Mouse (Mus musculus): ENCODE data around the gene Selplg.
"Not testable (repeated sequence)": the region's sequence is repeated elsewhere in the genome, so short reads cannot be mapped to it uniquely, and the experiment has no call there.

The Selplg gene

DNA sequence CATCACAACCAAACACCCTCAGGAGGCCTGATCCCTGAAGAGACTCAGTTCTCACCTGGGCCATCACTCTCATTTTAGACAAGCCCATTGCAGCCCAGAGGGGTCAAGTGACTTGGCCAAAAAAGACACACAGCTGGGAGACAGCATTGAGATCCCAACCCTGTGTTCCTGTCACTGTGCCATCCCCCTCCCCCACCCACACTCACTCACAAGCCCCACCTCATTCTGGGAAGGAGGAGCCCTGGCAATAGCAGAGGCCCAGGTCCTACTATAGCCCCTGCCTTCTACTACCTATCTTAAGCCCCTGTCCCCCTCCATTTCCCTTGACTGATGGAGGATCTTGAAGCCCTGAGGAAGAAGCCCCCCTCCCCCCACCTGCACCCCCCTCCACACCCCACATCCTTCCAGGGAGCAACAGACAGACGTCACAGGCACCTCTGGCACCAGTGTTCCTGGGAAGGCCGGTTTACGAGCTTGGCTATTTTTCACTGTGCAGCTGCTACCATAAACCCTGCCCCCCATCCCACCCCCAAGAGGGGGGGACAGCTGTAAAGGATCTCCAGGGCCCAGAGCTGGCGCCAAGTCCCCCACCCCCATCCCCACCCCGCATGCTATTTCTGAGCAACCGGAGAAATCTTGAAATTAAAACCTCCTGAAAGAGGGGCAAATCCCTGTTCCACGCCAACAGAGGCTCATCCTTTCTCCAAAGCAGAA is 43.2 kb downstream of the Selplg start:
- DNase-seq, result no peak

DNA sequence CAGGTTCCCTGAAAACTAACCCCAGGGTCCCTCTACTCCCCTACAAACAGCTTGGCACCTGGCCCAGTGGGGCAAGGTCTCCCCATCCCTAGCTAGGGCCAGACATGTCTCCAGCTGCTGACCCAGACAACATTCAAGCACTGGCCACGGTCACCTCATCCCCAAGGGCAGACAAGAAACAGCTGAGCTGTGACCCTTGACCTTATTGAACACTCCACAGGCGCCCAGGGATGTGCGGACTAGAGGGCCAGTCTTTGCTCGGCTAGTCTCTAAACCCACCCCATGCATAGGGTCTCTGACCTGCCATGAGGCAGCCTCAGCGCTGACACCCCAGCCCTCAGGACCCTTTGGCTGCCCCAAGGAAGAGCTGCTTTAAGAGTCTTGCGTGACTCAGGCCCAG is 43.8 kb downstream of the Selplg start:
- DNase-seq, result no peak

GRCm38 (mm10) chr5:113786985-113787384 is 45.5 kb downstream of the Selplg start:
- peak in 1 of 2 experiments; percentile 49 for DNase-seq

DNA sequence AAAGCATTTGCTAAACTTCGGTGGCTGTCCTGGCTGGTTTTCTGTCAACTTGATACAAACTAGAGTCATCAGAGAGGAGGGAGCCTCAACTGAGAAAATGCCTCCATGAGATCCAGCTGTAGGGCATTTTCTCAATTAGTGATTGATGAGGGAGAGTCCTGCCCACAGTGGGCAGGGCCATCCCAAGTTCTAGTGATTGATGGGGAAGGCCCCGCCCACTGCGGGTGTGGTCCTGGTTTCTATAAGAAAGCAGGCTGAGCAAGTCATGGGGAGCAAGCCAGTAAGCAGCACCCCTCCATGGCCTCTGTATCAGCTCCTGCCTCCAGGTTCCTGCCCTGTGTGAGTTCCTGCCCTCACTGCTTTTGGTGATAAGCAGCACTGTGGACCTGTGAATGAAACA is 48.3 kb downstream of the Selplg start:
- not testable (repeated sequence) for DNase-seq

DNA sequence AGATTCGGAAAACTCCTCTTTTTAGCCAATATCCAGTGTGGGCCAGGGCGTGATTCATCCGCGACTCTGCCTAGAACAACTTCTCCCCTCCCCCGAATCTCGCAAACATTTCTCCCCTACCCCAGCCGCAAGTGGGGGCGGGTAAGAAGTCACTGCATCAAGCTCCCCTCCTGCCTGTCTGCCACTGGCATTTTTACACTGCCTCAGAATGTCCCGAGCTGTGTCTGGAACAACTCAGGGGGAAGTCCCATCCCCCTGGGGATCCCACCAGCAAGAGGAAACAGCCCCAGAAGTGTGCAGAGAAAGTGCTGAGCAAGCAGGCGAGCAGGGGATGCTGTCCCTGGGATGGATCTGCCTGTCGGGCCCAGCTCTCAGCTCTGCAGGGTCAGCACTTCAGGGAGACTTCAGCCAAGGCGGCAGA is 48.9 kb downstream of the Selplg start:
- DNase-seq, result no peak

GRCm38 (mm10) chr5:113782624-113783023 is 49.8 kb downstream of the Selplg start:
- no peak for DNase-seq

DNA sequence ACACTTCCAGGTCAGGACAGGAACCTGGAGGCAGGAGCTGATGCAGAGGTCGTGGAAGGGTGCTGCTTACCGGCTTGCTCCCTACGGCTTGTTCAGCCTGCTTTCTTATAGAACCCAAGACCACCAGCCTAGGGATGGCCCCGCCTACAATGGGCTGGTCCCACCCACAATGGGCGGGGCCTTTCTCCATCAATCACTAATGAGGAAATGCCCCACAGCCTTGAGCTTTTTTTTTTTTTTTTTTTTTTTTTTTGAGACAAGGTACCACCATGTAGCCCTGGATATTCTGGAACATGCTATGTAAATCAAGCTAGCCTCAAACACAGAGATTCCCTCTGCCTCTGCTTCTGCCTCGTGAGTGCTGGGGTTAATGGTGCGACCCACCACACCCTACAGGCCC is 50.6 kb downstream of the Selplg start:
- DNase-seq, result no peak

GRCm38 (mm10) chr5:113781254-113781653 is 51.2 kb downstream of the Selplg start:
- no peak for DNase-seq

DNA sequence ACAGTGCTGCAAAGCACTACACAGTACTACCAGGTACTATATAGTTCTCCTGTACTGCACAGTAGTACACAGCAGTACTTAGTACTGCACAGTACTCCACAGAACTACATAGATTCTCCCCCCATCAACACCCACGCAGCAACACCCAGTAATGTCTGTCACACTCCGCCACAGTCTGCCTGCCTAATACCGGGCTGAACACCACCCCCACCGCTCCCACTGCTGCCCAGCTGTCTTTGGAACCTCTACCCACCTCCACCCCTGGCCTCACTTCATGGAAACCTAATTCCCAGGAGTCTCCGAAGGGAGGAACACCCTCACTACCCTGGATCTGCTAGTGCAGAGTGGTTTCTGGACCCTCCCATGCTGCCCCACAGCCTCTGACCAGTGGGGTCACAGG is 51.7 kb downstream of the Selplg start:
- no peak for DNase-seq

- DNase-seq, result no peak
These were observed 52.2 kb downstream of the Selplg start for GRCm38 (mm10) chr5:113780082-113780752.

DNA sequence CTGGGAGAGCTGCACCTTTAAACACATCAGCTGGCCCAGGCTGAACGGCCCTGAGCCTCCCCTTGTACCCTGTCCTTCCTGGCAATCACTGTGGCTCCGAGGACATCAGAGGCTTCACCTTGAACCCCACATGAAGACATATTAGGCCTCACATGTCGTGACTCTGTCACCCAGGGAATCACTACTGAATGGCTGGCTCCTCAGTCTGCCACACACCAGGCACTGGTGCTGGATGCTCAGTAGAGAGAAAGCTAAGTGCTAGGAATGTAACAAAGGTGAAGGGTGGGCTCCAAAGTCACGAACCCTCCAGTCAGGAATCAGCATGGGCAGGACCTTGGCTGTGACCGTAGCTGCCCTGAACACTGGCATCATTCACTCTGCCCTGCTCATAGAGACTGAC is 52.9 kb downstream of the Selplg start:
- no peak for DNase-seq

DNA sequence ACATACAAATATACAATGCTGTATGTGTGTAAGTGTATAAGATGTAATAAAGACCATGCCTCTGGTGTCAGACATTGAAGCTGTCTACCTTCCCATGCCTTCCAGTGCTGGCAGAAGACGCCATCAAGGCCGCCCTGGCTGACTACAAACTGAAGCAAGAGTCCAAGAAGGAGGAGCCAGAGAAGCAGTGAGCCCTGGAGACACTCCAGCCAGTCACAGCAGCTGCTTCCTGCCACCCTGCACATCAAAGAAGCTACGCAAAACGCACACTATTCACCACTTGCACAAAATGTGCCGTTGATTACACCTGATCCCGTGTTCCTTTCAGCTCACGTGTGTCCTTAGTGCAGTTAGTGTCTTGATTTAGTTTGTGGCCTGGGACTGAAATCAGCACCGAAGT is 54.7 kb downstream of the Selplg start:
- DNase-seq, result peak in 1 of 2 experiments; percentile 44

DNA sequence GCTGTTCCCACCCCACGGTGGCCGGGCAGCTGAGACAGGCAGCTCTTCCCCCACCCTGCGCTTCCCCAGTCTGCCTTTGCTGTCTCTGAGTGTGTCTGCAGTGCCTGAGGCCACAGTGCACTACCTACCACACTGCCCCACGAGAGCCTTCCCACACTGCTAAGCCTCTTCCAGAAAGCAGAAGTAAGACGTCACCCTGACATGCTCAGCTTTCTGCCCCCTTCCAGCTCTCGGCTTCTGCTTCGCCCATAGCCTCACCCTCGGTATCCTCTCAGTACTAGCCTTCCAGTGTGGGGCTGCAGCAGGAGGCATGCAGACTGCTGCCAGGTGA is 55.6 kb downstream of the Selplg start:
- peak in 1 of 2 experiments; percentile 20 for DNase-seq

DNA sequence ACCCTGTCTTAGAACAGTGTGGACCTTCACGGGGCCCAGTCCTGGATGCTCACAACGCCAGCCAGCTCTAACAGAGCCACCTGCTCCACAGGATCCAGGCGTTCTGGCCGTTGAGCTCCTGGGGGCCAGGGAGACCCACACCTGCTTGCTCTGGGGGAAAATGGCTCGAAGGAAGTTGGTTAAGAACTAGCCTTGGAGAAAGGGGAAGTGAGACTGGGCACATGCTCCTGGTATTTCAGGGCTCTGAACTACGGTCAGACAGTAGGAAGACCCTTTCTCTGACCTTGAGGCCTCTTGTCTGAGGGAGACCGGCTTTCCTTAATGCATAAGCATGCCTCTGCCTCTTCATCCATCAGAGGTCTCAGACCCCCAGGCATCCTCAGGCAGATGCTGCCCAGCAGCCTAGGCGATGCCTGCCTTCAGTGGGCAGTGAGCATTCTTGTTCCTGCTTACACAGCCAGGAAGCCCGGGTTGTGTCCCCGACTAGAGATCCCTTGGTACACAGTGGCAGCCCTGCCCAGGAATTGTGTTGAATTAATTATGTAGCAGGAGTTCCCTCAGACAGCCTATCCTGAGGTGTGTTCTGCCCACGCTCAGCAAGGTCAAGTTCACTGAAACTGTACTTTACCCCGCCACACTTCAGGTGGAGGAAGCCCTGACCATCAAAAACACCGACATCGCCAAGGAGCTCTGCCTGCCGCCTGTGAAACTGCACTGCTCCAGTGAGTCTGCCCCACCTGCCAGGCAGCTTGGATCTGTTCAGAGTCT is 56.1 kb downstream of the Selplg start:
- DNase-seq, result no peak

DNA sequence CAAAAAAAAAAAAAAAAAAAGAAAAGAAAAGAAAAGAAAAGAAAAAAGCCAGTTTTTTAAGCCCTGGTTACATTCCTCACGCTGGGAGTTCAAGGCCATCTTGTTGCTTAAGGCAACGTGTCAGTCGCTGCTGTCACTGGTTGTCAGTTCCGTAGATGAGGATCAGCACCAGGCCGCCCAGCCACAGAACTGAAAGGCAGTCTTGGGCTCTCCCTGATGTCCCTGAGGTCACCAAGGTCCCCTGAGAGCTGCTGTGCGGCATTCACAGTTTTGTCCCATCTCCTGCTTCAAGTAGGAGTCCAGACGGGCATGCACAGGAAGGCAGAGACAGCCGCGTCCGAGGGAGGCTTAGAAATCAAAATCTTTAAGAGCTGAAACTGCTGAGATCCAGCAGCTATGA is 56.9 kb downstream of the Selplg start:
- no peak for DNase-seq

DNA sequence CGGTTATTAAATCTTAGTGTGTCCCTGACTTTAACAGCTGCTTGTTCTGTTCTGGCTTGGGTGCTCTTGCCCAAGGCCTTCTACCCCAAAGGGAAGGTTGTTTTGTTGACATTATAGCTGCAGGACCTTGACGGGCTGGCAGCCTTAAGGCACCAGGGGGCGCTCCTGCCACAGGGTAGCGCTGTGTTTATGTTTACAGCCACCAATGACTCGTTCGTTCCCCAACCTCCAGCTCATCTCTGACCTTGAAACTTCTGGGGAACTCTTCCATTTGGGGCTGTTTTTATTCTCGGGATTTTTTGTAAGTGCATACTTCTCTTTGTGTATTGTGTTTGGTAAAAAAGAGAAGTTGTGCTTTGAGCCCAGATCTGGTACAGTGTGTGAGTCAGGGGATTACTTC is 58.8 kb downstream of the Selplg start:
- DNase-seq, result peak; percentile 73 to 78

DNA sequence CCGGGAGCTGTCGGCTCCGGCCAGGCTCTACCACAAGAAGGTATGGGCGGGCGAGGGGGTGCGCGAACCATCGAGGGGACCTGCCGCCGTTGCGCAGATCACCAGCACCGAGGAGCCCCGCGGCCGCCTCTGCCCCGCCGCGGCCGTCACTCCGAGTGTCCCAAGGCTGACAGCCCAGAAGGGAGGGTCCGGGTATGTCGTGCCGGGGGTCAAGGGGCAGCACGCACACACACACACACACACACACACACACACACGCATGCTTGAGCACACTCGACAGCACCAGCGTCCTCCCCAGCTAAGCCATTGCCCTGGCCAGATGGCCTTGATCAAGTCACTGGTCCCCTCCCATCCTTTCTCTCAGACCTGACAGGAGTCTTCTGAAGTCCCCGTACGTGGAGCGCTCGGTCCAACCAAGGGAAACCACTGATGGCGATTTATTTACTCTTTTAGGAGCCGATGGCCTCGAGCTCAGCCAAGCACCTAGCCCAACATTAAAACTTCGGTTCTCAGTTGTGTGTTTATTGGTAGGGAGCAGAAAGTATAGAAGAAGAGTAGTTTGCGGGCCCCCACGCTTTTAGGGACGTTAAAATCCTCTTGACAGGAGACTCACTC is 59.4 kb downstream of the Selplg start:
- DNase-seq, result no peak

GRCm38 (mm10) chr5:113772450-113772895 is 60.0 kb downstream of the Selplg start, which contains the start of the genes Sart3 and Iscu:
Sart3 (minus strand) TSS chr5:113772510.
Iscu (plus strand) TSS chr5:113772748.
- DNase-seq, result peak; percentile 89

DNA sequence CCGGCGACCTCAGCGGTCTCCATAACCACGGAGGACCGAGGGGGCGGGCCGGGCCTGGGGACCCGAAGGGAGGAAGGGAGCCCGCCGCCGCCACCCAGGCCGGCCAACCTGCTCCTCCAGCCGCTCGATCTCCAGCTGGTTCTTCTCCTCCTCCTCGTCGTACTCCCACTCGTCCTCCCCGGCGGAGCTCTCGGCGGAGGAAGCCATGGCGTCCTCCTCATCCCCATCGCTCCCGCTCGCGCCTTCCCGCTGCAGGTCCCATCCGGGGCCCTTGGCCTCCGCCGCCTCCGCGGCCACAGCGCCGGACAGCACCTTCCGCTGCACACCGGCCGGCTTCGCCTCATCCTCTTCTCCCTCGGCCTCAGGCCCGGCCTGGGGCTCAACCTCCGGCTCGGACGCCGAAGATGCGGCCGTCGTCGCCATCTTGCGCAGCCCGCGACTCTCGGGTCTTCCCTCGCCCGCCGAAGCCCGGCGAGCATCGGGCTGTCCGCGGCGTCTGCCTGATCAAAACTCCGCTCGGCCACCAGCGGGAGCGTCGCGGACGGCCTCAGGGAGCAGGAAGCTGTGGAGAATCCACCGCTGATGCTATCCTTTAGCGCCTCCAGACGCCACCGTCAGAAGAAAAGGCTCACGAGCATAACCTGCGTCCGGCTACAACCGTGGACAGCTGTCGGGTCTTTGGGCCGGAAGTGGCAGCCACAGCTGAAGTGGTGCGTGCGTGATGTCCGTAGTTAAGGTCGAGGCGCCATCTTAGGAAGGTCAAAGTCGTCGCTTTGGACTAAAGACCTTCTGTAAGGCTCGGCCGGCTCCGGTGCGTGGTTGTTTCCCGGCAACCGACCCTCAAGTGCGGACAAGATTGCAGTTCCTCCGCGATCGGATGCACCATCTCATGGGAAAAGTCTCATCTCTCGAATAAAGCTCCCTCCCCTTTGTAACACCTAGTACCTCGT is 61.0 kb downstream of the Selplg start:
- peak; percentile 69 to 79 for DNase-seq

DNA sequence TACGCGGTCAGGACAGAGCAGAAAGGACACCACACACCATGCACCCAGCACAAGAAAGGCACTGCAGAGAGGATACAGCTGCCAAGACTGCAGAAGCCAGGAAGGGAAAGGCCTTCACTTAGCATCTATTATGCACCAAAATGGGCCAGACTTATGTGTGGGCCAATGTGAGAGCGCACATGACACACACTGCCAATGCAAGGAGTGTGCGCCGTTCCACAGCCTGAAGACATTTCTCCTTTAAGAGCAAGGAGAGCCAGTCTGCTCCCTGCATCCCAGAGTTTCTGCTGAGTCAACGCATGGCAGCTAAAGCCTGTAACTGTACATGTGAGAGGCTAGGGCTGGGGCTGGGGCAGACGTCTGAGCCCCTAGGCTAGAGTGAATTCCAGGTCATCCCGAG is 63.6 kb downstream of the Selplg start:
- DNase-seq, result no peak
